Mouse (Mus musculus): ENCODE data around the gene Cd72. TPM values are rescaled to one million over a fixed set of nuclear protein-coding genes. Genes with fewer than 3 reads are reported as not detected.

Gene Cd72
- polyA plus RNA-seq, 1 experiment, result 12.6 TPM

- Histone ChIP-seq H3K36me3 (ENCODE audit: control insufficient read depth, insufficient read depth, low read length) (no peaks in the 10 kb centered on the region), H3K4me3 (ENCODE audit: insufficient read depth, low read depth, low read length) (peak overlapping the region; percentile 27), H3K27ac (ENCODE audit: insufficient read depth, low read depth, low read length) (no peak overlapping the region), H3K4me1 (ENCODE audit: control insufficient read depth, insufficient read depth, low read length) (no peaks in the 10 kb centered on the region), H3K27me3 (replicated peaks; ENCODE audit: control insufficient read depth, insufficient read depth, low read length) (no peaks in the 10 kb centered on the region)
- TF ChIP-seq CTCF (conservative IDR thresholded peaks at IDR 0.05; ENCODE audit: insufficient read depth, insufficient read length, low read depth, low read length), result no peak
- WGBS, result 37% methylated on average over 8 of the region's 8 CpGs
- no peak for DNase-seq
These were observed 24.1 kb upstream of the Cd72 start for GRCm38 (mm10) chr4:43478534-43478858.

DNA sequence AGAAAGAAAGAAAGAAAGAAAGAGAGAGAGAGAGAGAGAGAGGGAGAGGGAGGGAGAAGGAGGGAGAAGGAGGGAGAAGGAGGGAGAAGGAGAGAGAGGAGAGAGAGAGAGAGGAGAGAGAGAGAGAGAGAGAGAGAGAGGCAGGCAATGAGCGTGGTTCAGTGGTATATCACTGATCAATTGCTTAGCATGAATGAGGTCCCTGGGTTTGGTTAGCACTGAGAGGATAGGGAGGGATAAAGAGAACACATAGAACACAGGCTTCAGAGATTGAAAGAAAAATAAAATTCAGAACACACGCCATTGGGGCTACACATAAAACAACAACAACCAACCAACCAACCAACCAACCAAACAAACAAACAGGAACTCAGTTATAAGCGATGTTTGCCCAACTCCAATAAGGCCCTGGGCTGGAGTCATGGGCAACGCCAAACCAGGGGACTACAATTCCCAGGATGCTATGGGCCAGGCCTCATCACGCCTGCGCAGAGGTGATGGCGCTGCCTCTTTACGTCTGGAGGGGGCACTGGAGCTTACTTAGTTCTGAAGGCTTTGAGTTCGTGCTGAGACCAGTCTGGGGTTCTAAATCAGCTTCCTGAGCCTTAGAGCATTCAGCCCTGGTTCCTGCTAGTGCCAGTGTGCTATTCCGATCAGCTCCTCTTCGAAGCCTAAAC is 23.6 kb upstream of the Cd72 start:
- Histone ChIP-seq H3K27ac (ENCODE audit: insufficient read depth, low read depth, low read length) (no peak overlapping the region), H3K4me3 (ENCODE audit: insufficient read depth, low read depth, low read length) (peak overlapping the region; percentile 27), H3K27me3 (replicated peaks; ENCODE audit: control insufficient read depth, insufficient read depth, low read length) (no peaks in the 10 kb centered on the region), H3K4me1 (ENCODE audit: control insufficient read depth, insufficient read depth, low read length) (no peaks in the 10 kb centered on the region), H3K36me3 (ENCODE audit: control insufficient read depth, insufficient read depth, low read length) (no peaks in the 10 kb centered on the region)
- peak; percentile 93 for DNase-seq
- TF ChIP-seq CTCF (conservative IDR thresholded peaks at IDR 0.05; ENCODE audit: insufficient read depth, insufficient read length, low read depth, low read length), result peak; percentile 62
- no peak for TF ChIP-seq POLR2A (IDR thresholded peaks at IDR 0.05; ENCODE audit: low read depth, low read length)
- 18% methylated on average over 11 of the region's 11 CpGs for WGBS

DNA sequence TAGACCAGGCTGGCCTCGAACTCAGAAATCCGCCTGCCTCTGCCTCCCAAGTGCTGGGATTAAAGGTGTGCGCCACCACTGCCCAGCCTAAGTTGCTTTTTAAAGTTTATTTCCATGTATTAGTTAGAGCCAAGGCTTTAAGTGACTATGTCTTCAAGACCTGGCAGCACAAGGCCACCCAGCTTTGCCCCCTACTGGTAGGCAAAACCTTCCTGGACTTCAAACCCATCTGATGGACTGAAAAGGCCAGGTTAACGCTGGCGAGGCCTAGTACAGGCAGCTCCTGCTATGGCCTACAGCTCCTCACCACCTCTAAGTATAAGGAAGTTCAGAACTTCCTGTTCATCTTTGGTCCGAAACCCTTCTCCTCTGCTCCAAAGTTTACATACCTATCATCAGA is 22.2 kb upstream of the Cd72 start:
- WGBS, result 78% methylated on average over 6 of the region's 6 CpGs
- Histone ChIP-seq H3K4me1 (ENCODE audit: control insufficient read depth, insufficient read depth, low read length) (no peaks in the 10 kb centered on the region), H3K27me3 (replicated peaks; ENCODE audit: control insufficient read depth, insufficient read depth, low read length) (no peaks in the 10 kb centered on the region), H3K36me3 (ENCODE audit: control insufficient read depth, insufficient read depth, low read length) (no peaks in the 10 kb centered on the region), H3K27ac (ENCODE audit: insufficient read depth, low read depth, low read length) (no peak overlapping the region), H3K4me3 (ENCODE audit: insufficient read depth, low read depth, low read length) (no peak overlapping the region)
- TF ChIP-seq POLR2A (IDR thresholded peaks at IDR 0.05; ENCODE audit: low read depth, low read length) (no peak), CTCF (conservative IDR thresholded peaks at IDR 0.05; ENCODE audit: insufficient read depth, insufficient read length, low read depth, low read length) (no peak; the same call in 1 of the 2 replicates)
- peak; percentile 55 for DNase-seq

GRCm38 (mm10) chr4:43473636-43474035 is 19.2 kb upstream of the Cd72 start:
- Histone ChIP-seq H3K4me3 (ENCODE audit: insufficient read depth, low read depth, low read length) (no peak overlapping the region), H3K27me3 (replicated peaks; ENCODE audit: control insufficient read depth, insufficient read depth, low read length) (no peaks in the 10 kb centered on the region), H3K36me3 (ENCODE audit: control insufficient read depth, insufficient read depth, low read length) (no peaks in the 10 kb centered on the region), H3K4me1 (ENCODE audit: control insufficient read depth, insufficient read depth, low read length) (no peaks in the 10 kb centered on the region), H3K27ac (ENCODE audit: insufficient read depth, low read depth, low read length) (no peak overlapping the region)
- TF ChIP-seq CTCF (conservative IDR thresholded peaks at IDR 0.05; ENCODE audit: insufficient read depth, insufficient read length, low read depth, low read length) (no peak), POLR2A (IDR thresholded peaks at IDR 0.05; ENCODE audit: low read depth, low read length) (no peak)
- no peak for DNase-seq
- WGBS, result 61% methylated on average over 1 of the region's 1 CpGs

GRCm38 (mm10) chr4:43470301-43470700 is 15.9 kb upstream of the Cd72 start:
- no peaks in the 10 kb centered on the region for H3K4me1 ChIP-seq (ENCODE audit: control insufficient read depth, insufficient read depth, low read length)
- no peaks in the 10 kb centered on the region for H3K27me3 ChIP-seq (replicated peaks; ENCODE audit: control insufficient read depth, insufficient read depth, low read length)
- H3K36me3 ChIP-seq (ENCODE audit: control insufficient read depth, insufficient read depth, low read length), result no peaks in the 10 kb centered on the region
- DNase-seq, result no peak
- H3K4me3 ChIP-seq (ENCODE audit: insufficient read depth, low read depth, low read length), result no peak overlapping the region
- H3K27ac ChIP-seq (ENCODE audit: insufficient read depth, low read depth, low read length), result no peak overlapping the region
- 93% methylated on average over 10 of the region's 10 CpGs for WGBS
- TF ChIP-seq CTCF (conservative IDR thresholded peaks at IDR 0.05; ENCODE audit: insufficient read depth, insufficient read length, low read depth, low read length) (no peak), POLR2A (IDR thresholded peaks at IDR 0.05; ENCODE audit: low read depth, low read length) (no peak)

DNA sequence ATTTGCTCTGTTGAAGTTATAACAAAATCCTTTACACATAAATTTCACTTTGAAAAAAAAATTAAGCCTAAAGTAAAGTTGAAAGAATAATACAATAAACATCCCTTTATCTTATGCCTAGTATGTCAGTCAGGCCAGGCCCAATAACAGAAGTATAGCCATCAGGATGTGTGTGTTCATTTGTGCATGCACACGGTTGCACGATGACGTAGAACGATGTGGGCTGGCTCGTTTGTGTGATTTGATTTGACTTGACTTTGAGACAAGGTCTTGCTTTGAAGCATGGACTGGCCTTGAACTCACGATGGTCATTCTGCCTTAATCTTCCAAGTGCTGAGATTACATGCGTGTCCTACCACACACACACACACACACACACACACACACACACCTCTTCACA is 12.4 kb upstream of the Cd72 start:
- Histone ChIP-seq H3K36me3 (ENCODE audit: control insufficient read depth, insufficient read depth, low read length) (no peaks in the 10 kb centered on the region), H3K27me3 (replicated peaks; ENCODE audit: control insufficient read depth, insufficient read depth, low read length) (no peaks in the 10 kb centered on the region), H3K4me1 (ENCODE audit: control insufficient read depth, insufficient read depth, low read length) (no peaks in the 10 kb centered on the region), H3K27ac (ENCODE audit: insufficient read depth, low read depth, low read length) (no peak overlapping the region), H3K4me3 (ENCODE audit: insufficient read depth, low read depth, low read length) (no peak overlapping the region)
- WGBS, result 87% methylated on average over 7 of the region's 7 CpGs
- TF ChIP-seq CTCF (conservative IDR thresholded peaks at IDR 0.05; ENCODE audit: insufficient read depth, insufficient read length, low read depth, low read length), result no peak
- no peak for TF ChIP-seq POLR2A (IDR thresholded peaks at IDR 0.05; ENCODE audit: low read depth, low read length)
- DNase-seq, result no peak

GRCm38 (mm10) chr4:43465935-43466334 is 11.5 kb upstream of the Cd72 start:
- no peaks in the 10 kb centered on the region for H3K36me3 ChIP-seq (ENCODE audit: control insufficient read depth, insufficient read depth, low read length)
- 89% methylated on average over 6 of the region's 6 CpGs for WGBS
- no peak for DNase-seq
- H3K4me3 ChIP-seq (ENCODE audit: insufficient read depth, low read depth, low read length), result no peak overlapping the region
- H3K4me1 ChIP-seq (ENCODE audit: control insufficient read depth, insufficient read depth, low read length), result no peaks in the 10 kb centered on the region
- no peak overlapping the region for H3K27ac ChIP-seq (ENCODE audit: insufficient read depth, low read depth, low read length)
- H3K27me3 ChIP-seq (replicated peaks; ENCODE audit: control insufficient read depth, insufficient read depth, low read length), result no peaks in the 10 kb centered on the region
- no peak for TF ChIP-seq POLR2A (IDR thresholded peaks at IDR 0.05; ENCODE audit: low read depth, low read length)
- TF ChIP-seq CTCF (conservative IDR thresholded peaks at IDR 0.05; ENCODE audit: insufficient read depth, insufficient read length, low read depth, low read length), result no peak
